Mouse (Mus musculus) layer of hippocampus, postnatal 14 days (tissue): ENCODE data around the gene Cope. TPM values are rescaled to one million over a fixed set of nuclear protein-coding genes. Genes with fewer than 3 reads are reported as not detected.
A peak's percentile ranks its signal among the peaks of the same experiment; 100 is the strongest.

Experiments used
- DNase-seq, 2 experiments: peaks; one replicate each; pipeline ENCODE4 v3.0.0; 2021 to 2022; ENCODE audit warnings: low spot score in 2 of 2, mixed read lengths in 1 of 2
- total RNA-seq, 2 experiments: library from RNA; stranded (reverse); gene quantifications; 2 replicates each; pipeline ENCODE4 v1.2.3; 2021

Cope gene
- total RNA-seq, 2 experiments from 2014 or later, result 134 to 148 TPM

DNA sequence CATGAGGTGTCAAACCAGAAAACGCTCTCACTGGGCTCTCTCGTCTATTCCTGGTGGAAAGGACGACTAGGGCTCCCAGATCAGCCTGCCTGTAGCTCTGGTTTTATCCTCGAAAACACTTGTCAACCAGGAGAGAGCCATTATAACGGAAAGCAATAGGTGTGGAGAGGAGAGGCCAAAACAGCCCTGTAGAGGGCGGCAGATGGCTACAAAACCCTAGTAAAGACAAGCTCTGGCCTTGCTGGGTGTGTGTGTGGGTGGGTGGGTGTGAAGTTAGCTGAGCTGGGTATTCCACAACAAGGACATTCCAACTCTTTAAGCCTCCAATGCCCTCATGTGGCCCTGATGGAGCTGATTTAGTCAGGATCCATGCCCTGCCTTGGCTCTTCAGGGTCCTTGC is 41.4 kb downstream of the Cope start:
- DNase-seq, result peak in 1 of 2 experiments; percentile 69

DNA sequence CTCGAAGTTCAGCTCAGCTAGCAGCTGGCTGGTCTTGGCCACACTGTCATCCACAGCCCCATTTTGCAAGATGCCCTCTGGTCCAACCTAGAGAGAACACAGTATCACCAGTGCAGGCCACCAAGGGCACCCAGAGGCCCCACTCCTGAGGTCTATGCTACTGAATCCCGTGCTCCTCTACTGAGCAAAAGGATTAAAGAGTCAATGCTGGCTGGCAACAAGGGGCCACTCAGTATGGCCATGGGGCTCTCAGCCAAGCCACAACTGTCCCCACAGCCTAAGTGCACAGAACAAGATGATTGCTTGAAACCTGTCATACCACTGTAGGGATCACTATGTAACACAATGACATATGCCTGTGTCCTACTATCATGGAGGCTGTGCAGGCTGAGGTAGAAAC is 42.0 kb downstream of the Cope start:
- no peak for DNase-seq

DNA sequence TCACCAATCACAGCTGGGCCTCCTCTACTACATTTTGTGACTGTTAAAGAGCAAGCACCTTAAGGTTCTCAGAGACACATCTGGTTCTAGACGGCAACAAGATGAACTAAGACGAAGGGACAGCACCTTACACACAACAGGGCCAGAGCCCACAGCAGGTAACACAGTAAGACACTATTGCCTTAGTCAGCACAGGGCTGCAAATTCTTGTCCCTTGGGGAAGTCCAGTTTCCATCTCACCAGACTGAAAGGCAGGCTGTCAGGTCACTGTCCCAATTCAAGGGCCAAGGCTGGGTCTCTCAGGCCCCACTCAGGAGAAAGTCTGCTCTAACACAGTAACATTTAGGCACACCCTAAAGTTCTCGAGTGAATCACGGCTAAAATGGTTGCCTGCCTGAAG is 45.1 kb downstream of the Cope start:
- DNase-seq, result no peak

DNA sequence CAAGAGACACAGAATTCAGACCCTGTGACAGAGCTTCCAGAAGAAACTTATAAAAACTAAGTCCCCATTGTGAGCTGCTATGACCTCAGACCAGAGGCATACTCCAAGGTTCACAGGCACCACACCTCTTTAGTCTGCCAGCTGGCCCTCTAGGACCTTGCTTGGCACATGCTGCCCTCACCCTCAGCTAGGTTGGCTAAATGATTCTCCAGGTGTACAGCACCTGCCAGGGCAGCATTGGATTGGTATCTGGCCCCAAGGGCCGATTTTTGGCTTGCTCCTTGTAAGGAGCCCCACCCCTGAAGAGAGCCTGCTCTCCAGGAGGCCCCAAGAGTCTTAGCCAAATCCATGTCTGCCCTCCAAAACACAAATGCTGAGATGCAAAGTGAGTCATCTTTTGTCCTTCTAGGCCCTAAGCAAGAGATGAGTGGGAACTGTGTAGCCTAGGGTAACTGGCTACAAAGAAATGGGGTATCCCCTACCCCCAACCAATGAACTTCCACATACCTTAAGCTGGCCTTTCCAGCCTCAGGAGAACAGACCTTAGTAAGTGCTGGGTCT is 45.6 kb downstream of the Cope start:
- no peak for DNase-seq

DNA sequence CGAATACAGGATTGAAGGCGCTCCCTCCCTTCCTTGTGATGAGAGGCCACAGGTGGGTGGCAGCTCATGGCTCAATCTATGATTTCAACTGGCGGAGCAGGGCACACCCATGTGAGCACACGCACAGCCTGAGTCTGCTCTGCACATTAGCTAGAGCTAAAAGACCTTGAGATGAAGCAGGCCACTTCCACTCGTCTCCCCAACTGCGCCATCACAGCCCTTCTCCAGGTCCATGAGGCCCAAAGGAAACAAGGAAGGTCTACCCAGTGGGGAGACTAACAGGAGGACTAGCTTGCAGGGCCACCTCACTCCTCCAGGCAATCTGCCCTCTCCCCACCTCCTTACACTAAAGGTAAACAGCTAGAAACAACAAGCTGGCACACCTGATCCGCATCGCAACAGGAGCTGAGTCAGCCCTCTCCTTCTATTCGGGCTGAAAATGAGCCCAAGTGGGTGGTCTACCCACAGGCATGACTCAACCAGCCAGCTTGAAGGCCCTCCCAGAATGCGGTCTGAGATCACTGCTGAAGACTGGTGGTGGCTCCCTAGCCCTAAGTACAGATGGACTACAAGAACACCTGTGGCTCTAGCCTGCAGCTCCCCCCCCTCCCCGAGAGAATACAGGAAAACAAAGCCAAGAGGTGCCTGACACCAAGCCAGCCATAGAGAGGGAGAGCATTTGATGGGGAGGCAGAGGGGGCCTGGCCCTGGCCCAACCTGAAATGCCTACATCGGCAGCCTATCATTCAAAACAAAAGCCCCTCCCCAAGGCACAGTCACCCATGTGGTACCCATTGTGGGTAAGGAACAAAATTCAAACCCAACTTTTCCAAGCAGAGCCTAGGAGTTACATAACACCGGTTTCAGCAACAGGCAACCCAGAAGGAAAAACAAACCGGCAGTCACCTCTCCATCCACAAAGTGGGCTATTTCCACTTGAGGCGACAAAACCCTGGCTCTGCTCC is 49.0 kb downstream of the Cope start:
- DNase-seq, result no peak

DNA sequence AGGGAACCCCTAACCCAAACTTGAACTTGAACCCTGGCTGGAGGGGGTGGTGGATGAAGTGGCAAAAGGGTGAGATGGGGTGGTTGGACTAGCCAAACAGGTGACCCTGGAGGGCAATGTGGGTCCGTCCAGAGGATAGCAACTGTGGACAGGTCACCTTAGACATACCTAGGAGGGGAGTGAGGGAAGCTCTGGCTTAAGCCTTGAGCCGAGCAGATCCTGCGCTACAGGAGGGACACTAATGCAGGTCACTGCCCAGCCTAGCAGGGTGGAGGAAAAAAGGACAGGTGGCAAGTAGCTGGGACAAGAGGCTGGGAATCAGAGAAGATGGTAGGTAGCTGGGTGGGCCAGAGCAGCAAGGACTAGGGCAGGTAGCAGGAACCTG is 49.7 kb downstream of the Cope start:
- DNase-seq, result no peak

DNA sequence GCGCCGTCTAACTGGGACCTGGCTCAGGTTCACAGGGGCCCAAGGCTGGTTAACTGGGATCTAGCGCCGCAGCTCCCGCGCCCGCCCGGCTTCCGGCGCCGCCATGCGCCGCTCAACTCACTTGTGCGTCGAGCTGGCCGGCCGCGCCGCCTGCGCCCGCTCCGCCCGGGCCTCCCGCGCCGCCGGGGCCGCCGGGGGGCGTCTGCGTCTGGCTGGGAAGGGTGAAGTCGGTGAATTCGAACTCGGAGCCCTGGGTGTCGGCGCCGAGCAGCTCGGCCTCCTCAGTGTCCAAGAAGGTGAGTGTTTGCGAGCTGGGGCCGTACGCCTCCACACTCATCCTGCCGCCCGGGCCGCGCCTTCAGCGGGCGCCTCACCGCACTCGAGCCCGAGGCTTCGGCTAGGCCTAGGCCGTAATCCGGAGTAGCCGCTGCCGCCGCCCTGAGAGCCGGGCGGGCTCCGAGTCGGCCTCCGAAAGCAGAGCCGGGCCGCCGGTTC is 50.4 kb downstream of the Cope start:
- peak; percentile 44 to 47 for DNase-seq

DNA sequence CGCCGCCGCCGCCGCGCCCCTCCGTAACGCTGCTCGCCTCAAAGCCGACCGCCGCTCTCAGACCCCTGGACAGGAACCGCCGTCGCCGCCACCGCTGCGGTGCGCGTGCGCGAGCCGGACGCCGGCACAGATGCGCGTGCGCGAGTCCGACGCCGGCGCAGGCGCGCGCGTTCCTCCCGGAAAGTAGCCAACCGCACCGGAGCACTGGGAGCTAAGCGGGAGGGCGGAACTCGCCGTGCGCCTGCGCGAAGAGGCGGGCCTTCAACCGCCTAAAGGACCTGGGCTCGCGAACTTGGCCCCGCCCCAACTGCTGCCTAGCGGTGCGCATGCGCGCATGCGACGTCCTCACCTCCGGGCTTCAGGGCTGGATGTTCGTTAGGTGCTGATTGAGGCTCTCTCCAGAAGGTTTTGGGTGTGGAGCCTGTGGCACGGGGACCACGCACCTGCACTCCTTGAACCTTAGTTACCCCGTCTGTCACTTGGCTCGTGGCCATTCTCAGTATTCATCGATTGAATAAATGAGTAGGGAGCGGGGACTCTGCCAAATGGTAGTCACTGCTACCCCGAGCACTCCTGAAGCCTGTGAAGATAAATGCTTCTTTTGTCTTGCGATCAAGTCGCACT is 51.0 kb downstream of the Cope start, which contains the start of gene Upf1:
Gene Upf1, minus strand, starts transcription at position 85 of the 624 bp plus-strand sequence.
- DNase-seq, result peak; percentile 99 to 100

DNA sequence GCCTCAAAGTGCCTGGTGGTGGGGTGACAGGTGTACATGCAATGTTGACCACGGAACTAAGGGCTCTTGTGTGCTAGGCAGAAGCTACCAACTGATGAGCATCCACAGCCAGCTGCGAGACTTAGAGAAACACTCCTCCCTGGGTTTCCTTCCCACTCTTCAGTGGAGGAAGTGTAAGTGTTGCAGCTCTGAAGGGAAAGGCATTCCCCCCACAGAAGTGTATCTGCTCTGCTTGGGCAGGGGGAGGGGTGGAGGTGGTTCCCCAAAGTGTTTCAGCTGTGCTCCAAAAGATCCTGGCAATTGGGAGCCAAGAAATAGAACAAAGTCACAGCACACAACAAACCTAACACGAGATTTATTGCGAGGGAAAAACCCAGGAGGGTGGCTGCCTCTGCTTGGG is 51.7 kb downstream of the Cope start:
- peak in 1 of 2 experiments; percentile 34 for DNase-seq

DNA sequence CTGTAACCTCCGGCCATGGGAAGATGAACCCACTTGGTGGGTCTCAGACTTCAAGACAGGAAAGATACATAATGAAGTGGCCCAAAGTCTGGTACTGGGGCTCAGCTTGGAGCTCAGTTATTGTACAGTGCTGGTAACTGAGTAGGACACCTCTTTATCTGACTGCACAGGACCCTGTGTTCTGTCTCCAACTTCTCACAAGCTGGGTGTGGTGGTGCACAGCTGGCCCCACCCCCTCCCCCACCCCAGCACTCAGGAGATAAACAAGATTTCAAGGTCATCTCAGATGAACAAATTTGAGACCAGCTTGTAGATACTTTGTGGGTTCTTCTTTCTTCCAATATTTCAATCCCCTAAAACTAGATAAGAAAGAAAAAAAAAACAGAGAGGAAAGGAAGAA is 53.8 kb downstream of the Cope start:
- DNase-seq, result no peak

DNA sequence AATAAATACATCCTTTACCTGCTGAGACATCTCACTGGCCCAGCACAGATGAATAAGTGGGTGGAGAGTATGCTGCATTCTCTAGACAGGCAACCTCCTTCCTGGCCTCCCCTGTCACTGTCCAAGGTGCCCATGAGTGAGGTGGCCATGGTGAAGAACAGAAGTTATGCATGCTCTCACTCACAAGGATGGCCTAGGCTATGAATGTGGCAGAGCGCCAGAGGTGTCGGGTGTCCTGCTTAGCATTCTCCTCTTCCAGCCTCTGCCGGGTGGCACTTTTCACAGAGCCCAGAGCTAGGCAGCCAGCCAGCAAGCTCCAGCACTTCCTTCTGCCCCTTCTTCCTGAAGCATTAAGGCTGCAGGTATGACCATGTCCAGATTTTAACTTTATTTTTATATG is 57.1 kb downstream of the Cope start:
- no peak for DNase-seq

DNA sequence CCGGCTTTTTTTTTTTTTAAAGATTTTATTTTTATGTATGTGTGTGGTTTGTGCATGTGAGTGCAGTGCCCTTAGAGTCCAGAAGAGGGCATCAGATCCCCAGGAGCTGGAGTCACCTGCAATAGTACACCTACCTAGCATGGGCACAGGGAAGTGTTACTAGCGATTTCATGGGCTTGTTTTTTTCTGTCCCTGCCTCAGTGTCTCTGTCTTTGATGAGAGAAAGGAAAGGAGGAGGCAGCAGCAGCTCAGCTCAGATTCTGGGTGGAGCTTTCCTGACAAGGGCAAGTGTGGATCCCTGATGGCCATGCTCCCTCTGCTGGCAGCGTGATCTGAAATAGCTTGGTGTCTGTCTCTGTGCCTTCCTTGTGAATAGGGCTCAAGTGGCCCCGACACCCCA is 58.5 kb downstream of the Cope start:
- DNase-seq, result no peak

DNA sequence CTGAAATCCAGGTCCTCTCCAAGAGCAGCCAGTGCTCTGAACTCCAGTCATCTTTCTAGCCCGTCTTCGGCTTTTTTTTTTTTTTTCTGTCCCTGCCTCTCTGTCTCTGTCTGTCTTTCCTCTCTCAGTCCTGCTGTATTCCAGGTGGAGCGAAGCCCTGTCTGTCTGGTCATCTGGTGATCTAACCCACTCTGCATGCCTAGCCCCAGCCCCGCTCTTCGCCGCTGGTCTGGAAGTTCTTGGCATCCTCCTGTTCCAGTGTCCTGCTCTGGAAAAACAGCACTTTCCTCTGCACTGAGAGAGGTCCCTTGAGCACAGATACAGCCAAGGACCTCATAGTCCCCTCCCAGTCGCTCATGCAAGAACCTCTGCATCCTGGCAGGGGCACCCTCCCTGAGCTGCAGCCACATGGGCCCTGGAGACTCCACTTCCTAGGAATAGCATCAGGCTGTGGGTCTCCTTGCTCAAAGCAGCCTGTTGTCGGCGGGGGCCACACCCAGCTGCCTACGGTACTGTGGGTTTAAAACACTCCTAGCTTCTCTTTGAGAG is 59.2 kb downstream of the Cope start:
- no peak for DNase-seq

Other genes starting within 250 kb of the Cope start
- 1 to 10 TPM; 1.9 to 3.1 TPM for gene Tm6sf2, start 229.6 kb upstream of the Cope start, total RNA-seq
- gene Hapln4, start 219.1 kb upstream of the Cope start, total RNA-seq, result 10 to 100 TPM; 29.7 to 35.4 TPM
- gene Ncan, start 181.6 kb upstream of the Cope start, total RNA-seq, result 100 to 1,000 TPM; 371 to 387 TPM
- gene Nr2c2ap, start 171.2 kb upstream of the Cope start, total RNA-seq, result 10 to 100 TPM; 26.9 to 31.2 TPM
- 10 to 100 TPM in 1 of 2 experiments, 1 to 10 TPM in 1; 9.9 to 12.6 TPM for gene Rfxank, start 163.4 kb upstream of the Cope start, total RNA-seq
- gene Borcs8, start 163.0 kb upstream of the Cope start, total RNA-seq, result 10 to 100 TPM; 42.0 to 44.1 TPM
- under 1 TPM; 0.29 to 0.41 TPM for gene Mef2b, start 162.8 kb upstream of the Cope start, total RNA-seq
- gene Tmem161a, start 130.2 kb upstream of the Cope start, total RNA-seq, result 10 to 100 TPM; 46.1 to 49.4 TPM
- 10 to 100 TPM; 34.0 to 36.2 TPM for gene Slc25a42, start 90.2 kb upstream of the Cope start, total RNA-seq
- gene Sugp2, start 68.3 kb upstream of the Cope start, total RNA-seq, result 100 to 1,000 TPM; 124 TPM
- 10 to 100 TPM; 60.1 to 67.4 TPM for gene Armc6, start 68.1 kb upstream of the Cope start, total RNA-seq
- gene Homer3, start 19.7 kb upstream of the Cope start, total RNA-seq, result 10 to 100 TPM; 75.5 to 84.3 TPM
- gene Ddx49, start within 50 bp of the Cope start, total RNA-seq, result 10 to 100 TPM; 41.4 to 53.6 TPM
- gene Cers1, start 13.3 kb downstream of the Cope start, total RNA-seq, result 100 to 1,000 TPM; 107 to 119 TPM
- 10 to 100 TPM; 11.2 to 22.7 TPM for gene Gdf1, start 27.3 kb downstream of the Cope start, total RNA-seq
- 10 to 100 TPM; 50.3 to 54.9 TPM for gene Upf1, start 50.8 kb downstream of the Cope start, total RNA-seq
- under 1 TPM; 0.21 to 0.30 TPM for gene Comp, start 71.0 kb downstream of the Cope start, total RNA-seq
- 100 to 1,000 TPM; 128 to 135 TPM for gene Crtc1, start 137.1 kb downstream of the Cope start, total RNA-seq
- 10 to 100 TPM; 44.7 to 45.5 TPM for gene Klhl26, start 174.4 kb downstream of the Cope start, total RNA-seq
- gene Tmem59l, start 184.8 kb downstream of the Cope start, total RNA-seq, result 100 to 1,000 TPM; 251 to 263 TPM
- 10 to 100 TPM; 21.8 to 24.2 TPM for gene Crlf1, start 190.6 kb downstream of the Cope start, total RNA-seq
- 100 to 1,000 TPM in 1 of 2 experiments, 10 to 100 TPM in 1; 83.2 to 103 TPM for gene Rex1bd, start 204.2 kb downstream of the Cope start, total RNA-seq
- gene Uba52, start 208.3 kb downstream of the Cope start, total RNA-seq, result 1,000 to 10,000 TPM; 1,048 to 1,082 TPM
- 100 to 1,000 TPM; 412 to 417 TPM for gene Fkbp8, start 225.2 kb downstream of the Cope start, total RNA-seq
- gene Kxd1, start 225.4 kb downstream of the Cope start, total RNA-seq, result 10 to 100 TPM; 39.5 to 40.3 TPM
- gene Ell, start 236.9 kb downstream of the Cope start, total RNA-seq, result 10 to 100 TPM; 18.7 TPM